Comparison of ENCODE assay signal across 23 mouse cellular contexts in genomic region chr11:100437901-100438300, GRCm38 (mm10). TPM values are rescaled to one million over a fixed set of nuclear protein-coding genes. Genes with fewer than 3 reads are reported as not detected.
DNase-seq lines count a peak whose midpoint lies in the region; ATAC-seq and TF ChIP-seq lines count a peak whose summit lies in the region.
"Had no signal": no experiment of that assay in that cellular context is flagged by ENCODE, and none has a peak within 500 bp of the region (broad histone marks: within the 10 kb centered on the region; RNA-seq: fewer than 3 reads in every experiment).

No protein-coding gene starts in this region.

- ATAC-seq in kidney, embryonic 14.5 days (ENCODE audit: low FRiP score, low TSS enrichment) = no peak
- ATAC-seq in kidney, postnatal 0 days (replicated peaks; ENCODE audit: low FRiP score, low read depth) = no peak
- ATAC-seq in Patski = no peak
- ATAC-seq in liver, embryonic 12.5 days = no peak
- ATAC-seq: CD4-positive, CD25-positive, alpha-beta regulatory T cell, adult 4 months; forebrain, embryonic 13.5 days; forebrain, embryonic 15.5 days; forebrain, postnatal 0 days had no signal

- no peaks in the 10 kb centered on the region for H3K9me3 ChIP-seq in kidney, embryonic 14.5 days (ENCODE audit: control insufficient read depth, low read length)
- H3K9me3 ChIP-seq in kidney, postnatal 0 days (replicated peaks; ENCODE audit: low read length) = no peaks in the 10 kb centered on the region
- H3K9me3 ChIP-seq in liver, embryonic 12.5 days (replicated peaks) = no peaks in the 10 kb centered on the region
- H3K9me3 ChIP-seq: embryonic facial prominence, embryonic 10.5 days; embryonic facial prominence, embryonic 12.5 days; forebrain, embryonic 13.5 days; forebrain, embryonic 15.5 days; G1E had no signal

- POLR2A ChIA-PET in Patski (lab: Charles Lee) = no interaction called here

- 39% methylated on average over 1 of the region's 1 CpGs for WGBS in kidney, adult 2 months
- 53% methylated on average over 1 of the region's 1 CpGs for WGBS in kidney, embryonic 14.5 days
- WGBS in kidney, postnatal 0 days = 48% methylated on average over 1 of the region's 1 CpGs
- WGBS in liver, embryonic 12.5 days (ENCODE audit: insufficient replicate concordance) = 71% methylated on average over 1 of the region's 1 CpGs

- no peak overlapping the region for H3K4me2 ChIP-seq in kidney, embryonic 14.5 days (replicated peaks; ENCODE audit: low read depth, low read length)
- no peak overlapping the region for H3K4me2 ChIP-seq in kidney, postnatal 0 days (ENCODE audit: low read length)
- H3K4me2 ChIP-seq in liver, embryonic 12.5 days = no peak overlapping the region
- H3K4me2 ChIP-seq: embryonic facial prominence, embryonic 12.5 days; forebrain, embryonic 13.5 days; forebrain, embryonic 15.5 days had no signal

- no peak overlapping the region for H3K27ac ChIP-seq in kidney, adult 2 months (ENCODE audit: insufficient read depth, low read depth, low read length)
- H3K27ac ChIP-seq in kidney, embryonic 14.5 days (ENCODE audit: low read depth, low read length) = no peak overlapping the region
- H3K27ac ChIP-seq in kidney, postnatal 0 days = no peak overlapping the region
- H3K27ac ChIP-seq in liver, embryonic 12.5 days = no peak overlapping the region
- H3K27ac ChIP-seq: embryonic facial prominence, embryonic 10.5 days; embryonic facial prominence, embryonic 12.5 days; forebrain, embryonic 13.5 days; forebrain, embryonic 15.5 days had no signal

- no peaks in the 10 kb centered on the region for H3K27me3 ChIP-seq in kidney, adult 2 months (replicated peaks; ENCODE audit: control insufficient read depth, insufficient read depth, low read length)
- H3K27me3 ChIP-seq in kidney, embryonic 14.5 days (ENCODE audit: control insufficient read depth, insufficient read depth, low read length) = no peaks in the 10 kb centered on the region
- H3K27me3 ChIP-seq in kidney, postnatal 0 days (ENCODE audit: insufficient read depth, low read length) = no peaks in the 10 kb centered on the region
- H3K27me3 ChIP-seq in Patski = no peaks in the 10 kb centered on the region
- H3K27me3 ChIP-seq in liver, embryonic 12.5 days (replicated peaks) = no peaks in the 10 kb centered on the region
- H3K27me3 ChIP-seq: CH12.LX; embryonic facial prominence, embryonic 12.5 days; forebrain, embryonic 13.5 days; forebrain, embryonic 15.5 days had no signal

- in situ Hi-C loops in Patski (cut with MboI; ENCODE audit: low pct_unique_long_range_greater_than_20kb) = no loop called here

- no peak overlapping the region for H3K4me3 ChIP-seq in kidney, adult 2 months (ENCODE audit: insufficient read depth, low read depth, low read length)
- H3K4me3 ChIP-seq in kidney, embryonic 14.5 days (ENCODE audit: low read length) = no peak overlapping the region
- H3K4me3 ChIP-seq in kidney, postnatal 0 days (replicated peaks; ENCODE audit: low read depth, low read length) = no peak overlapping the region
- no peak overlapping the region for H3K4me3 ChIP-seq in liver, embryonic 12.5 days
- H3K4me3 ChIP-seq: embryonic facial prominence, embryonic 10.5 days; embryonic facial prominence, embryonic 12.5 days; forebrain, embryonic 13.5 days; forebrain, embryonic 15.5 days had no signal

- TF ChIP-seq CTCF in kidney, adult 2 months (conservative IDR thresholded peaks at IDR 0.05; ENCODE audit: insufficient read depth, insufficient read length, low read depth, low read length) = no peak
- no peak for TF ChIP-seq CTCF in kidney, postnatal 0 days (IDR thresholded peaks at IDR 0.05; ENCODE audit: low read depth)
- TF ChIP-seq CTCF in Patski (IDR thresholded peaks at IDR 0.05) = no peak

- 0 out of 2 replicates have a peak, but pooled peaks cover 3% of the 10 kb centered on the region for H3K4me1 ChIP-seq in kidney, adult 2 months (ENCODE audit: control insufficient read depth, insufficient read depth, low read length)
- peaks cover 8% of the 10 kb centered on the region; the same call in 1 of the 2 replicates for H3K4me1 ChIP-seq in kidney, embryonic 14.5 days (ENCODE audit: control insufficient read depth, insufficient read depth, low read length)
- peaks cover 16% of the 10 kb centered on the region for H3K4me1 ChIP-seq in kidney, postnatal 0 days (replicated peaks; ENCODE audit: insufficient read depth, low read length)
- H3K4me1 ChIP-seq in liver, embryonic 12.5 days = peaks cover 29% of the 10 kb centered on the region

- peak; percentile 68 for DNase-seq in kidney, adult 2 months
- peak; percentile 38 for DNase-seq in kidney, postnatal 0 days (ENCODE audit: low spot score)
- no peak for DNase-seq in kidney, postnatal 25 days
- peak; percentile 30 for DNase-seq in Patski (ENCODE audit: low read depth, low spot score)
- DNase-seq: adrenal gland, adult 8-10 months; adrenal gland, postnatal 14 days; adrenal gland, postnatal 36 days; B cell, adult 2 months; cerebellum, adult 11-12 months; cerebellum, adult 2 months; cerebellum, adult 9-10 months; cerebellum, postnatal 10 days; cerebellum, postnatal 25 days; forebrain, postnatal 0 days had no signal

- no peak overlapping the region for H3K9ac ChIP-seq in kidney, embryonic 14.5 days (ENCODE audit: low read depth, low read length)
- no peak overlapping the region for H3K9ac ChIP-seq in kidney, postnatal 0 days (ENCODE audit: low read depth, low read length)
- no peak overlapping the region for H3K9ac ChIP-seq in liver, embryonic 12.5 days
- H3K9ac ChIP-seq: embryonic facial prominence, embryonic 12.5 days; forebrain, embryonic 13.5 days; forebrain, embryonic 15.5 days; forebrain, postnatal 0 days had no signal

- TF ChIP-seq POLR2A in kidney, adult 2 months (IDR thresholded peaks at IDR 0.05; ENCODE audit: low read depth, low read length) = no peak

- no peaks in the 10 kb centered on the region for H3K36me3 ChIP-seq in kidney, adult 2 months (ENCODE audit: control insufficient read depth, insufficient read depth, low read length)
- H3K36me3 ChIP-seq in kidney, embryonic 14.5 days (ENCODE audit: control insufficient read depth, insufficient read depth, low read length) = peaks cover 25% of the 10 kb centered on the region; the same call in 1 of the 2 replicates
- H3K36me3 ChIP-seq in kidney, postnatal 0 days (ENCODE audit: insufficient read depth, low read length) = peaks cover 6% of the 10 kb centered on the region; the same call in 1 of the 2 replicates
- H3K36me3 ChIP-seq in liver, embryonic 12.5 days = peaks cover 33% of the 10 kb centered on the region

- CTCF ChIA-PET in Patski (lab: Charles Lee) = interaction anchor here (0.7 to 2.6 kb wide), 3 partner anchors 9 to 45 kb away, joined by 3 to 15 read pairs (median 3); no protein-coding TSS in a partner anchor

RNA-seq across cellular contexts. Expression of gene Nt5c3b, which starts 3.7 kb away (rescaled TPM):
- polyA plus RNA-seq in kidney, adult 2 months (2012; rRNA removed) = 29.3 and 32.0 TPM in 2 replicates
- polyA plus RNA-seq in kidney, embryonic 14.5 days (2014; fragmentation: Nextera tagmentation; extraction: Ambion mirVana) = 100 and 112 TPM in 2 replicates
- polyA plus RNA-seq in kidney, postnatal 0 days (2015; fragmentation: Nextera tagmentation; extraction: Ambion mirVana) = 97.6 and 98.6 TPM in 2 replicates
- polyA plus RNA-seq in Patski (2021) = 59.8 TPM
- 38.3 and 38.6 TPM in 2 replicates for polyA plus RNA-seq in liver, embryonic 12.5 days (2016; fragmentation: Nextera tagmentation; extraction: Ambion mirVana)

RNA-seq across cellular contexts. Expression of gene Klhl10, which starts 3.8 kb away (rescaled TPM):
- polyA plus RNA-seq in kidney, adult 2 months (2012; rRNA removed) = 0.13 and 0.34 TPM in 2 replicates
- polyA plus RNA-seq in kidney, embryonic 14.5 days (2014; fragmentation: Nextera tagmentation; extraction: Ambion mirVana) = 0.61 and 0.68 TPM in 2 replicates
- polyA plus RNA-seq in kidney, postnatal 0 days (2015; fragmentation: Nextera tagmentation; extraction: Ambion mirVana) = 0.29 and 0.32 TPM in 2 replicates
- 0.44 TPM for polyA plus RNA-seq in Patski (2021)
- polyA plus RNA-seq in liver, embryonic 12.5 days (2016; fragmentation: Nextera tagmentation; extraction: Ambion mirVana) = 0.12 and 0.32 TPM in 2 replicates
- polyA plus RNA-seq: G1E had no signal

RNA-seq across cellular contexts. Expression of gene Fkbp10, which starts 22.4 kb away (rescaled TPM):
- polyA plus RNA-seq in kidney, adult 2 months (2012; rRNA removed) = 12.5 and 15.9 TPM in 2 replicates
- 75.4 and 113 TPM in 2 replicates for polyA plus RNA-seq in kidney, embryonic 14.5 days (2014; fragmentation: Nextera tagmentation; extraction: Ambion mirVana)
- polyA plus RNA-seq in kidney, postnatal 0 days (2015; fragmentation: Nextera tagmentation; extraction: Ambion mirVana) = 108 and 122 TPM in 2 replicates
- polyA plus RNA-seq in Patski (2021) = 0.10 TPM
- polyA plus RNA-seq in liver, embryonic 12.5 days (2016; fragmentation: Nextera tagmentation; extraction: Ambion mirVana) = 20.1 and 23.8 TPM in 2 replicates
- polyA plus RNA-seq: CD4-positive, CD25-positive, alpha-beta regulatory T cell, adult 4 months; G1E had no signal

RNA-seq across cellular contexts. Expression of gene P3h4, which starts 23.3 kb away (rescaled TPM):
- polyA plus RNA-seq in kidney, adult 2 months (2012; rRNA removed) = 11.9 and 13.9 TPM in 2 replicates
- polyA plus RNA-seq in kidney, embryonic 14.5 days (2014; fragmentation: Nextera tagmentation; extraction: Ambion mirVana) = 59.7 and 63.3 TPM in 2 replicates
- 51.4 and 54.5 TPM in 2 replicates for polyA plus RNA-seq in kidney, postnatal 0 days (2015; fragmentation: Nextera tagmentation; extraction: Ambion mirVana)
- 29.1 TPM for polyA plus RNA-seq in Patski (2021)
- 11.0 and 11.2 TPM in 2 replicates for polyA plus RNA-seq in liver, embryonic 12.5 days (2016; fragmentation: Nextera tagmentation; extraction: Ambion mirVana)
- polyA plus RNA-seq: CD4-positive, CD25-positive, alpha-beta regulatory T cell, adult 4 months; G1E had no signal

RNA-seq across cellular contexts. Expression of gene Klhl11, which starts 34.6 kb away (rescaled TPM):
- 2.3 and 3.3 TPM in 2 replicates for polyA plus RNA-seq in kidney, adult 2 months (2012; rRNA removed)
- 8.5 and 12.3 TPM in 2 replicates for polyA plus RNA-seq in kidney, embryonic 14.5 days (2014; fragmentation: Nextera tagmentation; extraction: Ambion mirVana)
- 5.4 and 6.0 TPM in 2 replicates for polyA plus RNA-seq in kidney, postnatal 0 days (2015; fragmentation: Nextera tagmentation; extraction: Ambion mirVana)
- 10.9 TPM for polyA plus RNA-seq in Patski (2021)
- polyA plus RNA-seq in liver, embryonic 12.5 days (2016; fragmentation: Nextera tagmentation; extraction: Ambion mirVana) = 3.6 and 4.8 TPM in 2 replicates

Comparison
In these comparisons a context has a peak if more than half of its experiments do, and no peak if none do; other contexts are left out.
1. DNase-seq: peak in kidney, adult 2 months (single experiment), kidney, postnatal 0 days (single experiment) and Patski (single experiment); none in kidney, postnatal 25 days (0 of 2).
2. RNA of gene Fkbp10, which starts 22.4 kb away (polyA plus RNA-seq): 75.4 to 113 TPM in kidney, embryonic 14.5 days, 108 to 122 TPM in kidney, postnatal 0 days, 20.1 to 23.8 TPM in liver, embryonic 12.5 days and 12.5 to 15.9 TPM in kidney, adult 2 months; 0.10 TPM in Patski (single experiment); every median in the first group is over 10 times any median in the second.